Mouse (Mus musculus): ENCODE results near the gene Trib3.
"Not testable (repeated sequence)": the region's sequence is repeated elsewhere in the genome, so short reads cannot be mapped to it uniquely, and the experiment has no call there.

The Trib3 gene

DNA sequence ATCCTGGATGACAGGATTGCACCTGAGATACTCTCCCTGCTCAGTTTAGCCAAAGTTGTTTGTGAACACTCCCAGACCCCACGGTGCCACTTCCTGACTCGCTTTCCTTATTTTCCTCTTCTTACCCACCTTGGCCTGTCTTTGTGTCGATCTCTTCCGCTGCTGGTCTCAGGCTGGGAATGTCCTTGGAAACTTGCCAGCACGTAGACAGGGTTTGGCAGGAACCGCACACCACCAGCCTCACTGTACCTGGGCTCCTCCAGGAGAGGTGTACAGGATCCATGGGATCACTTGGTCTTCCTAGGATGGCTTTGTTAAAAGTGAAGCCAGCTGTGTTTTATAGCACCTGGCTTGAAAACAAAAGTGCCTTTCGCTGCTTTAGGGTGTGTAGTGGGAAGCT, 30.8 kb downstream of the Trib3 start:
- in situ Hi-C loops (cut with MseI, MboI), result no loop called here

GRCm38 (mm10) chr2:152307186-152307585, 36.6 kb downstream of the Trib3 start:
- in situ Hi-C loops (cut with MseI, MboI), result no loop called here

GRCm38 (mm10) chr2:152305480-152305879, 38.4 kb downstream of the Trib3 start:
- in situ Hi-C loops (cut with MseI, MboI), result no loop called here

DNA sequence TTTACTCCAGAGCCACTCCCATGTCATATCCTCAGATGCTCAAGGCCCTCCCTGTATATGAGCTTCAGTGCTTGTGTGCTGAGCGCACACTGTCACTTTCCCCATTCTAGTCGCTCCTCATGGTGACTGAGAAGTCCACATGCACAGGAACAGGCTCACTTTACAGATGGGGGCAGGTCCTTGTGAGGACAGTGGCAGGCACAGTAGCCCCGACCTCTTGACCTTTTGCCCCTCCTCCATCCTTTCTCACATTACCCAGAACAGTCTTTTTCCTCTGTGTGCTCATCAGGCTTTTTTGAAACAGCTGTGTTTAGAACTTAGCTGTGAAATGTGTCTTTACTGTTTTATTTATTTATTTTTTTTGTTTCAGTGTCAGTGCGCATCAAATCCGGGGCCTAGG, 40.1 kb downstream of the Trib3 start:
- in situ Hi-C loops (cut with MseI, MboI), result no loop called here

- in situ Hi-C loops (cut with MseI, MboI), result no loop called here
Measured at GRCm38 (mm10) chr2:152302862-152303261, 41.0 kb downstream of the Trib3 start.

DNA sequence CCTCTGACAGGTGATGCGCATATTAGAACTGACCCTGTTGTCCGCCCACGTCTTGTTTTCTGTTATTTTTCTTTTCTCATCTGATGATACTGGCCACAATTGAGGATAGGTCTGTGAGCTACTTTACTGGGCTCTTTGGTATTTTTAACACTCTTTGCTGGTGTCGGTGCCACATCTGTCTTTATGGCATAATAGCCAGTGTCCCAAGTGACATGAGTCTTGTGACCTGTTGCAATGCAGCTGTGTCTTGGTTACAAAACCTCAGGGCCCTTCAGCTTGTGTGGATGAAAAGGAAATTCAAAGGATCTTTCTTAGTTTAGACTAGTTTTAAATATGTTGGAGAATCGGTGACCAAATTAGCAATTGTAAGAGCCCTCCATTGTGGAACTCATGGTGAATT, 49.3 kb downstream of the Trib3 start:
- in situ Hi-C loops (cut with MseI, MboI), result no loop called here

- in situ Hi-C loops (cut with MseI, MboI), result no loop called here
Measured at GRCm38 (mm10) chr2:152293727-152294475, 49.9 kb downstream of the Trib3 start, which contains the start of gene Tbc1d20. Gene Tbc1d20, plus strand, starts transcription at chr2:152293828.

- in situ Hi-C loops (cut with MseI, MboI), result no loop called here
Measured at GRCm38 (mm10) chr2:152293179-152293726, 50.6 kb downstream of the Trib3 start.

- in situ Hi-C loops (cut with MseI, MboI), result no loop called here
Measured at GRCm38 (mm10) chr2:152292475-152292874, 51.4 kb downstream of the Trib3 start.

DNA sequence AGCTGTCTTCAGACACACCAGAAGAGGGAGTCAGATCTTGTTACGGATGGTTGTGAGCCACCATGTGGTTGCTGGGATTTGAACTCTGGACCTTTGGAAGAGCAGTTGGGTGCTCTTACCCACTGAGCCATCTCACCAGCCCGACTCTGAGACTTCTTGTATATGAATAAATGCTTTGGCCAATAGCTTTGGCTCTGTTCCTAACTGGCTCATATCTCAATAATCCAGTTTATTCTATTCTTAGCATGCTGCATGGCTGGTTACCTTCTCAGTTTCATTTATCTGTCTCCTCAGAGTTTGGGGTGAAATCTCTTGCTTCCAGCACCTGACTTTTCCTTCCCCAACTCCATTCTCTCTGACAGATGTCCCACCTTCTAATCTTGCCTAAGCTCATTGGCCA, 54.2 kb downstream of the Trib3 start:
- in situ Hi-C loops (cut with MseI, MboI), result not testable (repeated sequence)

DNA sequence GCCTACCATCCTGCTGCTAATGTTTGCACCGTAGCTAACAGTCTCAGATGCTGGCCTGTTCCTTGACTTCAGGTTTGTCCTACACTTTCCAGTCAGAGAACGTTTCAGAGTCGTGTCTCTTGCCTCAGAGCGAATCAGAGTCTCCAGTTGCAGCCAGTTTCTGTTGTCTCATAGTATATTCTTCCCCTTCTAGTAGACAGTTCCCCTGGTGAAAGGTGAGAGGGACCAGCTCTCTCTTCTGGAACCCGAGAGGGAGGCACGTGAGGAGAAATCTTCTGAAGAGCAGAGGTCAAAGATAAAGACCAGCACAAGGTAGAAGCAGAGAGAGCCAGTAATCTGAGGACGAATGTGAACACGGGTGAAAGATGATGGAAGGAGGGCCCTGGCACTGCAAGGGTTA, 55.8 kb downstream of the Trib3 start:
- in situ Hi-C loops (cut with MseI, MboI), result no loop called here

DNA sequence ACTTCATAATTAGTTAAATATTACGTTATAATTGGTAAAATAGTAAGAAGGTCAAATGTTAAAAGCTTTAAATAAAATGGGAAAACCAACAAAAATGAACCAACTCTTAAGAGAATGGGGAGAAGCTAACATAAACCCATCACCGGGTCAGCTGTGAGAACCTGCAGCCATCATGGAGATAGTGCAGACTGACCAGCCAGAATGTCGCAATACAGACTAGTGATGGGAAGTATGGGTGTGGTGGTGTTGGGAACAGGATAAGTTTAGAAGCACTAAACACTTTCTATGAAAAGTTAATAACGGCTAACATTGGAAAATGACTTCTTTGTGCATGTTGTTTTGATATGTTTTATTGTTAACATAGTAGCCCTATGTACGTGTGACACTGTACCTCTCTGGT, 56.3 kb downstream of the Trib3 start:
- in situ Hi-C loops (cut with MseI, MboI), result no loop called here
